ENCODE assay signal across 8 mouse cellular contexts in the genomic region with DNA sequence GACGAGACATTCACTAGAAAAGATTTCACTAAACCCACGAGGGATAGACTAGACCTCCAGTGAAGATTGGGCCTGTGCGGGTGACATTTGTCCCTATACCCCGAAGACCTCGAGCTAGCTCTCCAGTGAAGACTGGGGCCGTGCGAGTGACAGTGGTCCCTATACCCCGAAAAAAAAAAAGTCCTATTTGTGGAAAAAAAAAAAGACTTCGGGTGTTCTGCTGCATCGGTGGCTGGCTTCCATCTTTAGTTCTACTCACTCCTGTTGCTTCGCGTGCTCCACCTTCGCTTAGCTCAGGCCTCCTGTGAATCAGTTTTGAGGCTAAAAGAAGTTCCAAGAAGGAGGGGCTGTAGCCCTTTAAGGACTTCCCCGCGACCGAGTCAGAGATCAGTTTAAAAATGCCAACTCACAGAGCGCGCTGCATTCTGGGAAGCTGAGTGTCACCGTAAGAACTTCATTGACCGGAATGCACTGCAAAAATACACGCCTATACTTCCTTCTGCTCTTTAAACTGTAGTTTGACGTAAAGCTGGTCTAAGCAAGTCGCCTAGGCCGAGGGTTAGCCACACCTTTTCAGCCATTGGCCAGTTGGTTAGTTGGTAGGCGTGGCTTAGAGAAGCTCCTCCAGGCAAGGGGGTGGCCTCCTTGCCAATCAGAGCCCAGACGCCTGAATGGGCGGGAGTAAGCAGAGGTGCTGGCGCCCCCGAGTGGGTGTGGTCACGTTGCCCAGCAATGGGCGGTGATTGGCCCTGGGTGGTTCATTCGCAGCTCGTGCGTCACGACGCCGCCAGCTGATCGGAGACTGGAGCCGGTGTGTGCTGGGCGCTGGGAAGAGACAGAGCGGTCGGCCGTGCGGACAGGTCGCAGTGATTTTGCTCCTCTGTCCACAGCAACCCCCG. TPM values are rescaled to one million over a fixed set of nuclear protein-coding genes. Genes with fewer than 3 reads are reported as not detected.
DNase-seq lines count a peak whose midpoint lies in the region; ATAC-seq and TF ChIP-seq lines count a peak whose summit lies in the region.

A gene (plus strand): TSS at position 872 of the 899 bp plus-strand sequence.

- TF ChIP-seq EP300 in MEL (IDR thresholded peaks at IDR 0.05; ENCODE audit: low read depth in 1 of 2, low read length in 2 of 2): peak in 1 of 2 experiments; percentile 71; a peak in 2 of 4 replicates

- peaks cover 8% of the 10 kb centered on the region; the same call in 1 of the 2 replicates for H3K79me2 ChIP-seq in MEL (ENCODE audit: control insufficient read depth, insufficient read depth, low read length, poor library complexity)

- H3K27me3 ChIP-seq in MEL (ENCODE audit: control insufficient read depth in 1 of 2, insufficient read depth in 2 of 2, low read length in 2 of 2): no peaks in the 10 kb centered on the region
- no peaks in the 10 kb centered on the region for H3K27me3 ChIP-seq in cerebellum, adult 2 months (ENCODE audit: control insufficient read depth, insufficient read depth, low read length)
- H3K27me3 ChIP-seq in forebrain, postnatal 0 days (ENCODE audit: insufficient read depth, low read length): no peaks in the 10 kb centered on the region
- H3K27me3 ChIP-seq in lung, embryonic 15.5 days: no peaks in the 10 kb centered on the region

- H3K4me1 ChIP-seq in MEL (ENCODE audit: control insufficient read depth in 1 of 2, insufficient read depth in 2 of 2, low read length in 2 of 2): peaks cover 10 to 40% of the 10 kb centered on the region in 2 experiments
- peaks cover 10% of the 10 kb centered on the region for H3K4me1 ChIP-seq in cerebellum, adult 2 months (ENCODE audit: control insufficient read depth, insufficient read depth, low read length)
- H3K4me1 ChIP-seq in forebrain, postnatal 0 days (ENCODE audit: insufficient read depth): peaks cover 17% of the 10 kb centered on the region
- peaks cover 35% of the 10 kb centered on the region for H3K4me1 ChIP-seq in lung, embryonic 15.5 days

- no peak for TF ChIP-seq CTCF in MEL (IDR thresholded peaks at IDR 0.05 in 2 of 3, conservative IDR thresholded peaks at IDR 0.05 in 1 of 3; ENCODE audit: control insufficient read depth in 1 of 3, insufficient read depth in 1 of 3, low read depth in 2 of 3, low read length in 3 of 3, poor library complexity in 1 of 3, severe bottlenecking in 1 of 3)
- no peak for TF ChIP-seq CTCF in cerebellum, adult 2 months (IDR thresholded peaks at IDR 0.05; ENCODE audit: borderline replicate concordance, insufficient read depth, low read depth, low read length)
- peak; percentile 29; the same call in 1 of the 2 replicates for TF ChIP-seq CTCF in forebrain, postnatal 0 days (IDR thresholded peaks at IDR 0.05; ENCODE audit: low read depth)

- no peak for TF ChIP-seq RAD21 in MEL (IDR thresholded peaks at IDR 0.05; ENCODE audit: low read depth, low read length)

- under 1% methylated on average over 46 of the region's 46 CpGs for WGBS in cerebellum, adult 2 months
- under 1% methylated on average over 46 of the region's 46 CpGs for WGBS in forebrain, postnatal 0 days
- WGBS in lung, embryonic 15.5 days: under 1% methylated on average over 46 of the region's 46 CpGs

- TF ChIP-seq POLR2A in MEL (IDR thresholded peaks at IDR 0.05; ENCODE audit: control insufficient read depth in 1 of 2, insufficient read depth in 1 of 2, low read depth in 1 of 2, low read length in 2 of 2, poor library complexity in 1 of 2): peak in 1 of 2 experiments; percentile 82; a peak in 3 of 4 replicates
- peak; percentile 92 for TF ChIP-seq POLR2A in cerebellum, adult 2 months (IDR thresholded peaks at IDR 0.05; ENCODE audit: borderline replicate concordance, insufficient read depth, low read length)

- no peaks in the 10 kb centered on the region for H3K9me3 ChIP-seq in MEL (replicated peaks; ENCODE audit: insufficient read depth, low read length)
- H3K9me3 ChIP-seq in forebrain, postnatal 0 days (ENCODE audit: low read length): no peaks in the 10 kb centered on the region
- H3K9me3 ChIP-seq in lung, embryonic 15.5 days: no peaks in the 10 kb centered on the region

- peak within 1 kb of the TSS; percentile 99 for H3K27ac ChIP-seq in MEL (ENCODE audit: control insufficient read depth, low read depth, low read length)
- H3K27ac ChIP-seq in cerebellum, adult 2 months (ENCODE audit: insufficient read depth, low read length): peak within 1 kb of the TSS; percentile 49
- peak within 1 kb of the TSS; percentile 78 for H3K27ac ChIP-seq in forebrain, postnatal 0 days (ENCODE audit: low read depth, low read length)
- peak within 1 kb of the TSS; percentile 98 for H3K27ac ChIP-seq in lung, embryonic 15.5 days

- H3K4me3 ChIP-seq in MEL (ENCODE audit: control insufficient read depth in 1 of 2, insufficient read depth in 1 of 2, low read depth in 2 of 2, low read length in 2 of 2): peak within 1 kb of the TSS; percentile 64 to 77
- H3K4me3 ChIP-seq in cerebellum, adult 2 months (replicated peaks; ENCODE audit: insufficient read depth, low read depth, low read length): peak within 1 kb of the TSS; percentile 81
- H3K4me3 ChIP-seq in forebrain, postnatal 0 days (ENCODE audit: low read depth, low read length): peak within 1 kb of the TSS; percentile 83
- peak within 1 kb of the TSS; percentile 89 for H3K4me3 ChIP-seq in lung, embryonic 15.5 days

- DNase-seq in MEL (ENCODE audit: low read depth, low spot score): peak; percentile 100
- DNase-seq in cerebellum, adult 2 months: peak; percentile 99 to 100
- peak; percentile 100 for DNase-seq in forebrain, postnatal 0 days
- DNase-seq in heart, postnatal 4 days: peak; percentile 99
- peak; percentile 100 for DNase-seq in layer of hippocampus, adult 8-10 months (ENCODE audit: low spot score in 2 of 2)
- peak; percentile 100 for DNase-seq in ovary, adult 18-20 months (ENCODE audit: low spot score)
- DNase-seq in thymus, postnatal 0 days (ENCODE audit: low spot score): peak; percentile 100

- ATAC-seq in forebrain, postnatal 0 days: peak; percentile 96
- peak; percentile 92 for ATAC-seq in lung, embryonic 15.5 days (ENCODE audit: borderline replicate concordance, extremely low read depth, low FRiP score, low TSS enrichment)

- peak within 1 kb of the TSS; percentile 96 for H3K4me2 ChIP-seq in forebrain, postnatal 0 days (ENCODE audit: low read depth)
- H3K4me2 ChIP-seq in lung, embryonic 15.5 days: peak within 1 kb of the TSS; percentile 98

- H3K9ac ChIP-seq in MEL (ENCODE audit: control insufficient read depth, low read depth, low read length, poor library complexity, severe bottlenecking): peak within 1 kb of the TSS; percentile 86
- peak within 1 kb of the TSS; percentile 71 for H3K9ac ChIP-seq in forebrain, postnatal 0 days
- peak within 1 kb of the TSS; percentile 62 for H3K9ac ChIP-seq in lung, embryonic 15.5 days

- peaks cover 0 to 31% of the 10 kb centered on the region in 2 experiments; a peak in 2 of 4 replicates for H3K36me3 ChIP-seq in MEL (ENCODE audit: control insufficient read depth in 1 of 2, insufficient read depth in 2 of 2, low read length in 2 of 2)
- peaks cover 10% of the 10 kb centered on the region for H3K36me3 ChIP-seq in forebrain, postnatal 0 days (ENCODE audit: insufficient read depth)
- peaks cover 8% of the 10 kb centered on the region for H3K36me3 ChIP-seq in lung, embryonic 15.5 days

TF ChIP-seq in MEL, 35 proteins besides CTCF, POLR2A, EP300 and RAD21 (continues in another document):
- TF ChIP-seq ELF1 (IDR thresholded peaks at IDR 0.05; ENCODE audit: low read depth, low read length) (peak; percentile 91), E2F4 (IDR thresholded peaks at IDR 0.05; ENCODE audit: borderline replicate concordance, low read depth, low read length) (no peak; the same call in 1 of the 2 replicates), USF1 (IDR thresholded peaks at IDR 0.05; ENCODE audit: low read depth, low read length) (peak; percentile 96), TCF12 (IDR thresholded peaks at IDR 0.05; ENCODE audit: low read depth, low read length) (peak; percentile 75), POLR2AphosphoS5 (IDR thresholded peaks at IDR 0.05; ENCODE audit: borderline replicate concordance, low read depth, low read length) (no peak), JUND (IDR thresholded peaks at IDR 0.05; ENCODE audit: low read depth, low read length) (no peak), CHD2 (IDR thresholded peaks at IDR 0.05; ENCODE audit: low read length) (peak; percentile 69; the same call in 1 of the 2 replicates), ZMIZ1 (IDR thresholded peaks at IDR 0.05; ENCODE audit: low read depth, low read length) (peak; percentile 82), SMC3 (IDR thresholded peaks at IDR 0.05; ENCODE audit: low read depth, low read length) (no peak), HCFC1 (IDR thresholded peaks at IDR 0.05; ENCODE audit: low read depth, low read length) (peak; percentile 97), KAT2A (conservative IDR thresholded peaks at IDR 0.05; ENCODE audit: low read depth, low read length) (peak; percentile 91), TAL1 (IDR thresholded peaks at IDR 0.05; ENCODE audit: low read length) (no peak), ZNF384 (IDR thresholded peaks at IDR 0.05; ENCODE audit: low read depth, low read length) (no peak), MAX (IDR thresholded peaks at IDR 0.05; ENCODE audit: low read length) (peak; percentile 85), SIN3A (IDR thresholded peaks at IDR 0.05; ENCODE audit: low read length) (peak; percentile 99), ZKSCAN1 (IDR thresholded peaks at IDR 0.05; ENCODE audit: low read depth, low read length) (no peak), BHLHE40 (IDR thresholded peaks at IDR 0.05; ENCODE audit: borderline replicate concordance, low read depth, low read length) (no peak), MAZ (IDR thresholded peaks at IDR 0.05; ENCODE audit: low read depth, low read length) (peak; percentile 84; the same call in 1 of the 2 replicates), TBP (IDR thresholded peaks at IDR 0.05; ENCODE audit: low read depth, low read length) (peak; percentile 93), NRF1 (IDR thresholded peaks at IDR 0.05; ENCODE audit: insufficient read depth, low read depth, low read length, poor library complexity, severe bottlenecking) (0 out of 2 replicates have a peak, but pooled peaks have one; percentile 10)

RNA-seq across cellular contexts. Expression of the gene that starts here (rescaled TPM):
- total RNA-seq in MEL (2012; rRNA removed): 0.50 and 1.0 TPM in 2 replicates
- under 1 TPM in 1 of 2 experiments, not detected in 1; 0.86 TPM for polyA plus RNA-seq in MEL (2012; ENCODE audit: insufficient read depth in 1 of 2, insufficient read length in 2 of 2, low read depth in 1 of 2, low replicate concordance in 2 of 2, missing spikeins in 1 of 2)
- polyA plus RNA-seq in cerebellum, adult 2 months (2012; rRNA removed): 0.56 and 0.70 TPM in 2 replicates
- total RNA-seq in forebrain, postnatal 0 days (2014; rRNA removed): 0.31 and 1.4 TPM in 2 replicates
- 0.79 and 1.2 TPM in 2 replicates for polyA plus RNA-seq in forebrain, postnatal 0 days (2015; fragmentation: Nextera tagmentation; extraction: Ambion mirVana)
- total RNA-seq in heart, postnatal 4 days (2021): 1 to 10 TPM; 6.1 to 6.7 TPM
- total RNA-seq in layer of hippocampus, adult 8-10 months (2022): under 1 TPM in 3 of 4 experiments, not detected in 1; 0.43 to 0.45 (median 0.45) TPM
- 15.9 and 18.0 TPM in 2 replicates for polyA plus RNA-seq in lung, embryonic 15.5 days (2015; fragmentation: Nextera tagmentation; extraction: Ambion mirVana)
- polyA plus RNA-seq in thymus, postnatal 0 days (2015; fragmentation: Nextera tagmentation; extraction: Ambion mirVana): 9.7 and 13.8 TPM in 2 replicates

Comparison
In these comparisons a context has a peak if more than half of its experiments do, and no peak if none do; other contexts are left out.
1. Peak in every context shown above with its lines: DNase-seq, ATAC-seq, H3K4me3 ChIP-seq and H3K27ac ChIP-seq.
2. Peak in DNase-seq, H3K4me3 ChIP-seq and H3K27ac ChIP-seq in cerebellum, adult 2 months; RNA of the gene not detected or under 1 TPM.
3. Peak in DNase-seq in layer of hippocampus, adult 8-10 months; RNA of the gene not detected or under 1 TPM.
4. H3K27ac ChIP-seq: peak in every context shown above with its lines; median percentile 99 in MEL; 98 in lung, embryonic 15.5 days; 78 in forebrain, postnatal 0 days; 49 in cerebellum, adult 2 months.